Mouse (Mus musculus) mature B cell (primary cell): ENCODE data around the gene Kif2b.

Experiments
- in situ Hi-C: fragments of 300-500 bp; cut with MboI; formaldehyde crosslinking; loops from 2 replicates; pipeline ENCODE4 v1.14.3; 2019

The Kif2b gene

GRCm38 (mm10) chr11:91577317-91577716 lies at the start of gene Kif2b:
Gene Kif2b, minus strand, starts transcription at chr11:91577558.
- in situ Hi-C loops = no loop called here

- in situ Hi-C loops = no loop called here
Measured at GRCm38 (mm10) chr11:91593088-91593487, 15.7 kb upstream of the Kif2b start.

GRCm38 (mm10) chr11:91576856-91577255 lies 502 bp downstream of the Kif2b start:
- in situ Hi-C loops = no loop called here

DNA sequence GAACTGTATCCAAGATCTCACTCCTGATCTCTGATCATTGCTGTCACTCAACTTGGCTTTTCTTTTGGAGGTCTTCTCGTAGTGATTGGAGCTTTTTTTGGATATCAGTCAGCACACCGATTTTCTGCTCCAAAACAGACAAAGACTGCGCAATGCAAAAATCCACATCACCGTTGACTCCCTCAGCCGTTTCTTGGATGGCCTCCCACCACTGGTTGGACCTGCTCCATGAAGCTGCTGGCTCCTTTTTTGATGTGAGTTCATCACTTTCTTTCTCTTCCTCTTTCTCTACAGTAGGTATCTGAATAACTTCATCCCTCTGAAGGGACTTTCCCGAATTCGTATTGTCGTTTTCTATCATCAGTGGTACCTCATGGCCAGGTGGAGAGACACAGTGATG lies 2.0 kb downstream of the Kif2b start:
- in situ Hi-C loops = no loop called here

DNA sequence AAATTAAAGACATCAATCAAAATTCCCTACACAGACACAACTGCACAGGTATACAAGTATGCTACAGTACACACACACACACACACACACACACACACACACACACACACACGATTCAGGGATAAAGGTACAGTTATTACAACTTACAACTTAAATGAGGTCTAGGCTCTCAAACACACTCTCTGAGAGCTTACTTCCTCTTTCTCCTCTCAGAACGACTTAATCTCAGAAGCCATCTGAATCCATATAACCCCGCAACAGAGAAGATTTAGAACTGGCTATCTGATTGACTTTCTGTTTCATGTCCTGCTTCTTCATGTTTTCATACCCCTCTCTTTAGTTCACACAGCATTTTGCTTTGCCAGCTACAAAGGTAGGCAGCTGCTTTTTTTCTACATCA lies 2.9 kb downstream of the Kif2b start:
- in situ Hi-C loops = no loop called here

DNA sequence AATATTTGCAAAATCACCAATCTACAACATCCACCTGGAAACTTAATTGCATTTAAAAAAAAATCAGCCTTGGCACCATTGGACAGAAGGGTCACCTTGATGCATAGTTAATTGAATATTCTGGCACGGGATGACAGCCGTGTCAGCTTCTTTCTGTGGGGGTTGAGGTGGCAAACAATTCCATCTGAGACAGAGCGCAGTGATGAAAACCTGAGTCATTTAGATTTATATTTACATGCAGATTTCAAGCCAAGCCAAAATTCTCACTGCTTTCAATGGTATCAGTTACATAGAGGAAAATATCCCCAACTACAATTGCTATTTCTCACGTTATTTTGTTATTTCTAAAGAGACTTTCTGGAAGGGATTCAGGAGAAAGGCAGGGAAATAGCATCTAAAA lies 46.6 kb downstream of the Kif2b start:
- in situ Hi-C loops = no loop called here
